Mouse (Mus musculus): ENCODE measurements at regions not wholly inside any gene's neighbourhood (a gene's known extent, or its start where the extent isn't known, plus 50 kb on each side); places are given as distances from the start of the nearest gene placed in this dataset.

DNA sequence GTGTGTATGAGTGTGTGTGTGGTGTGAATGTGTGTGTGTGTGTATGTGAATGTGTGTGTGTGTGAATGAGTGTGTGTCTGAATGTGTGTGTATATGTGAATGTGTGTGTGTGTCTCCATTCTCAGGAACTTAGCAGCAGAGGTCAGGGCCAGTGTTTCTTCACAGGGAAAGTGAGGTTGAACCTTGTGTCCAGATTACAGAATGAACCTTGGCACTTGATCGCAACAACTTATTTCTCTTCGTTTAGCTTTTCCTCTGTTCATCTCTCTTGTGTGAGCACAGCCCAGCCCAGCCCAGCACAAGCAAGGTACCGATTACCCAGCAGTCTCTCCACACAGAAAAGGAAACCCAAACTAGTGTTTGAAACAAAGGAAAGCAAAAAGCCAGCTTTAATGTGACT is 249.7 kb downstream of the Foxo1 start:
- no peak for DNase-seq (ENCODE audit: low spot score in 2 of 2)

GRCm38 (mm10) chr3:52516691-52517090 is 248.6 kb downstream of the Foxo1 start:
- no peak for DNase-seq (ENCODE audit: low spot score in 2 of 2)

DNA sequence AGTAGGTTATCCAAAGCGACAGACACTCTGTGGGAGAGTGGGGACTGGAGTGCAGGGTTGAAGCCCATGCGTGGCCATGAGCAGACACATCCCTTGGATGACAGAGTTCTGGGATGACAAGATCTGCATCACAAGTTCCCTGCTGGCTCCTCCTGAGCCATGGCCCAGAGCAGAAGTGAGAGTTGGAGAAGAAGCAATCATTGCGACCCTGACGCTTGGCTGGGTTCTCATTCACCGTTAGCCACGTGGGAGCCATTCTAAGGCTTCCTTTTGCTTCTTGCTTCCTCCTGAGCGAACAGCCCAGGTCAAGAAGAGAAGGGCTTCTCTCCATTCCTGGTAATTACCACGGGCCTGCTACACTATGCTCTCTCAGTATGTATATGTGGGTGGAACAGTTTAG is 244.6 kb downstream of the Foxo1 start:
- no peak for DNase-seq (ENCODE audit: low spot score in 2 of 2)

DNA sequence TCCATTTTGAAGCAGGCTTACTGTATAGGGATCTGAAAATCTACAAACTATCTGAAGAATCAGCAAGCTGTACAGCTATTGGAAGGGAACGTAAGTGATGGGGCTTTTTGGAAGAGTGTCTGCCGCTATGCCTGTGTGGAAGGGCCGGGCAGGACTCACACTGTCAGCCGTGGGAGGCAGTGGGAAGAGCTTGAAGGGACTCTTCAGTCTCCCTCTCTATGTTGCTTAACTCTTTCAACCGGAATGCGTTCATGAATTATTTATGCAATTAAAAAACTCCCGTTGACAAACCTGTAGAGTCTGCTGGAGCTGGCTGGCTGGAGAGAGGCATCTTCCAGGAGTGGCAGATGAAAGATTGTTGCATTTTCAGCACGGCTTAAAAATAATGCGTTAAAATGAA is 243.4 kb downstream of the Foxo1 start:
- DNase-seq (ENCODE audit: low spot score in 2 of 2) = no peak

DNA sequence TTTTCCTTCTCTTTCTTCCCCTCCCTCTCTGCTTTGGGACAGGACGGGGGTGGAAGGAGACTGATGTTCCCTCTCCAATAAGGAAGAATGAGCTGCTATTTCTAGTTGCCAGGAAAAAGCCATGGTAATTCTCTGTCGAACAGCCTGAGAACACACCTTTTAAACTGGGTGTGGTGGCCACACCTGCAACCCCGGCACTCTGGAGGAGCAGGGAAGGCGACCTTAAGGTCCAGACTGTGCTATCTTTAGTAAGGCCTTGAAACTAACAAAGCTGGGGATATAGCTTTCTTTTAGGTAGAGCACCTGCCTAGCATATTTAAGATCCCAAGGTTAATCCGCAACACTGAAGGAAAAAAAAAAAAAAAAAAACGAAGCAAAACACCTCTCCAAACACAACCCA is 242.7 kb downstream of the Foxo1 start:
- no peak for DNase-seq (ENCODE audit: low spot score in 2 of 2)

- no peak for DNase-seq (ENCODE audit: low spot score in 2 of 2)
Observed at GRCm38 (mm10) chr3:52510088-52510765, 242.1 kb downstream of the Foxo1 start.

DNA sequence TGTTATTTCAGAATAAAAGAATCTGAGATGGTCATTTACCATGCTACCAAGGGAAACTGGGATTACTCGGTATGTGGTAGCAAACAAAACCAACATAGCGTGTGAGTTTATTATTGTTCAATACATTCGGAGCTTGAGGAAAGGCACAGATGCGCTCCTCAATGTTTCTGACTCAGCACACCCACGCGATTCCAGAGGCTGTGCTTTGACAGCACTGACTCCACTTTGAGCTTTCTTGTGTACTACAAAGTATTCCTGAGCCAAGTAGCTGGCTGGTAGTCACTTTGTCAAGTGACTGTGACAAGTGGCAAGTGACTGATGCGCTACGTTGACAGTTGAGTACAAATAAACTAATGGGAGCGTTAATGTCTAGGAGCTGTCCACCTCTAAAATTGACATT is 235.8 kb downstream of the Foxo1 start:
- no peak for DNase-seq (ENCODE audit: low spot score in 2 of 2)

GRCm38 (mm10) chr3:52502223-52502622 is 234.1 kb downstream of the Foxo1 start:
- DNase-seq (ENCODE audit: low spot score in 2 of 2) = no peak

DNA sequence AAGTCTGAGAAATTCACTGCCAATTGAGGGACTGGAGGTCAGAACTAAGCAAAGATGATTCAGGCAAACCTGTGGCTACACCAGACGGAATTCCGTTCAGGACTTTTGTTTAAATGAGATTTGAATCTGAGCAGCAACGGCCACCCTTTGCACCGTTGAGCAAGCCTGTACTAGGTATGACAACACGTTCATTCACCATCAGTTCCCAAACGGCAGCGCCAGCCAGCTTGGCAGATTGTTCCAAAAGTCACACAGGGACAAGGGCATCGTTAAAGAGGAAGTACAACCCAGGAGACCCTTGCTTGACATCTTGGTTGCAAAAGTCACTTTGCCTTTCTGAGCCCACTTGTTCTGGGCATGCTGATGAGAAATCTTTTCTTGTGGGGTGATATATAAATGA is 233.5 kb downstream of the Foxo1 start:
- DNase-seq (ENCODE audit: low spot score in 2 of 2) = no peak

- no peak for DNase-seq (ENCODE audit: low spot score in 2 of 2)
Observed at GRCm38 (mm10) chr3:52500026-52500425, 231.9 kb downstream of the Foxo1 start.

- DNase-seq (ENCODE audit: low spot score in 2 of 2) = no peak
Observed at GRCm38 (mm10) chr3:52499581-52499980, 231.4 kb downstream of the Foxo1 start.

GRCm38 (mm10) chr3:52498506-52499228 is 230.5 kb downstream of the Foxo1 start:
- no peak for DNase-seq (ENCODE audit: low spot score in 2 of 2)

DNA sequence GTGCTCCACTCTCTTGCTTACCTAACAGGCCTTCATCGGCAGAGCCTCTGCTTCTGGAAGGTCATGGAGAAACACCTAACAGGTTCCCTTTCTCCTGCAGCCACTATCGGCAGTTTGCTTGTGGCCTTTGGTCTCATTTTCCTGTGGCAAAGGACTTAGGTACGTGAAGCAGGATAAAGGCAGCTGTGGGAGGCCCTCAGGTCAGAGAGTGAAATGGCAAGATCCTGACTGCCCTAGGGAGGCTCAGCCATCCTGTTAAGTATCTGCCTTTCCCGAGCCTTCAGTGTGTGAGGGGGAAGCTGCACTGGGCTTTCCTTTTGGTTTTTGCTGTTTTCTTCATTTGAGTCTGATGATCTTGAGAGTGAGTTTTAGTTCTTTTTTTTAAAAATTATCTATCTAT is 228.8 kb downstream of the Foxo1 start:
- DNase-seq (ENCODE audit: low spot score in 2 of 2) = no peak

GRCm38 (mm10) chr3:52495401-52495800 is 227.3 kb downstream of the Foxo1 start:
- no peak for DNase-seq (ENCODE audit: low spot score in 2 of 2)

DNA sequence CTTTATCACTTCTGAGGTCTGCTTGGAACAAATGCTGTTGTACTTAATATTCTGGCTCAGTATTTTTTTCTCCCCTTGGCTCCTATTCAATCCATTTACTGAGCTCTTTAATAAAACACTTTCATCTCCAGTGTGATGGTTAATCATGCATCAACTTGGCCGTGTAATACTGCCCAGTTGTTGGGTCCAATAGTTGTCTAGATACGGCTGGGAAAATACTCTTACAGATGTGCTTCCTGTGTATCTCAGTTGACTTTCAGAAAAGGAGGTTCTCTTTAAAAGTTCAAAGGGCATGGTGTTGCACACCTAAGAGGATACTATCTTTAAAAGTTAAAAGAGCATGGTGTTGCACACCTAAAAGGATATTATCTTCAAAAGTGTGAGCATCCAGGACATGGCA is 226.8 kb downstream of the Foxo1 start:
- DNase-seq (ENCODE audit: low spot score in 2 of 2) = no peak

DNA sequence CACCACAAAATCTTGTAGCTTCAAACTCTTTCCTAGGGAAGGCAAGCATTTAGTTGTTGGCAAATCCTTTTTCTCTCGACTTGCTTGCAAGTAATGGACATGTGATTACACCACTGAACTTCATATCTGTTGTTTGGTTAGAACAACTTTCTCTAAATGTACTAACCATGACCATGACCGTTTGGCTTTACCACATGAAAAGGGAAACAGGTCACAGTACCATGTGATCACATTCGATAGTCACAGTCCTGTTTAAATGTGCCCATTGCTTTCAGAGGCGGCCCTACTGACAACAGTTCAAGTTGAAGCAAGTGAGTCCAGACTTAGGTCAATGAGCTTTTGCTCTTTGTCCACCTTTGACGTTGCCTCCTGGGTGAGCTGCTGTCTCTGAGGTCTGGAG is 211.1 kb downstream of the Foxo1 start:
- DNase-seq (ENCODE audit: low spot score in 2 of 2) = no peak

DNA sequence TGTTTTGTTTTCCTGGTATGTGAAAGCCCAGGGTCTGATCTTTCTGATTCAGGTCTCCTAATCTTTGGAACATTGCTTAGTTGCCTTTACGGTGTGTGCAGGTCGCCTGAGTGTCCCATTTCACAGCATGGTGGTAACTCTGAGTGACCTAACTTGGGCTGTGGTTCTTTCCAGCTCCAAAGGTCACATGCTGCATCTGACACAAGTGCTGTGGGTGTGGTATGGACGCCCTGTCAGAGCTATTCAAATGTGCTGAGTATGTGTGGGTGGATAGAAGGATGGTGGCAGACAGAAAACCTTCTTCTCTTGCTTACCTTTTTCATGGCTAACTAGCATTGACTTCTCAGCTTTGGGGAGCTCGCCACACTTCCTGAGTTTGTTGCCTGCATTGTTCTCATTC is 201.8 kb downstream of the Foxo1 start:
- no peak for DNase-seq (ENCODE audit: low spot score in 2 of 2)

- no peak for DNase-seq (ENCODE audit: low spot score in 2 of 2)
Observed at GRCm38 (mm10) chr3:52469397-52469796, 201.3 kb downstream of the Foxo1 start.

- no peak for DNase-seq (ENCODE audit: low spot score in 2 of 2)
Observed at GRCm38 (mm10) chr3:52468326-52468725, 200.2 kb downstream of the Foxo1 start.

- no peak for DNase-seq (ENCODE audit: low spot score in 2 of 2)
Observed at GRCm38 (mm10) chr3:52467876-52468275, 199.7 kb downstream of the Foxo1 start.

GRCm38 (mm10) chr3:52466984-52467565 is 198.9 kb downstream of the Foxo1 start:
- DNase-seq (ENCODE audit: low spot score in 2 of 2) = no peak

DNA sequence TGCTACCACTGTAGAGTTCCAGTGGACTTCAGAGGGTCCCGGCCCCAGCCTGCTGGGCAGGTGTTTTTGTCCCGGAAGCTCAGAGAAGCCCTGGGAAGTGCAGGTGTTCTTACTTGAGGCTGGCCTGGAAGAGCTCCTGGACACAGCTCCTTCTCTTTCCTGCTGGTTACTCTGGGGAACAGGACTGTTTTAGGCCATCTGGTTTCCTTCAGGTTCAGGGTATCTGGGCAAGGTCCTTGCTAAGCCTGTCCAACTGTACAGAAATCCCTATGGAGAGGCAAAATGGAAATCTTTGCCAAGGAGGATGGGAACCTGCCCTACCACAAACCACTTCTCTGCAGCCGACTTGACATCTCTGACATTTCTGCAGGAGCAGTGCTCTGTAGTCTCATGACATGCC is 198.4 kb downstream of the Foxo1 start:
- no peak for DNase-seq (ENCODE audit: low spot score in 2 of 2)

GRCm38 (mm10) chr3:52463911-52464310 is 195.8 kb downstream of the Foxo1 start:
- DNase-seq (ENCODE audit: low spot score in 2 of 2) = no peak

Measured in gastrocnemius, postnatal 4 days (tissue).